Mouse (Mus musculus): Measurements from ENCODE around the gene Amz1.

- no peak for TF ChIP-seq ZNF384 (IDR thresholded peaks at IDR 0.05; ENCODE audit: low read depth, low read length)
- no peak for TF ChIP-seq CHD2 (IDR thresholded peaks at IDR 0.05; ENCODE audit: low read depth, low read length)
- no peak for TF ChIP-seq ZC3H11A (IDR thresholded peaks at IDR 0.05; ENCODE audit: borderline replicate concordance, low read depth, low read length)
Measured at GRCm38 (mm10) chr5:140699776-140700175, 24.2 kb upstream of the Amz1 start.

Measured in ES-E14 (cell line).